Mouse (Mus musculus) thymus, postnatal 4 days (tissue): ENCODE data around the gene Lrrc32.

Experiments
- DNase-seq: peaks from one replicate; pipeline ENCODE4 v3.0.0; 2021

Lrrc32 gene

DNA sequence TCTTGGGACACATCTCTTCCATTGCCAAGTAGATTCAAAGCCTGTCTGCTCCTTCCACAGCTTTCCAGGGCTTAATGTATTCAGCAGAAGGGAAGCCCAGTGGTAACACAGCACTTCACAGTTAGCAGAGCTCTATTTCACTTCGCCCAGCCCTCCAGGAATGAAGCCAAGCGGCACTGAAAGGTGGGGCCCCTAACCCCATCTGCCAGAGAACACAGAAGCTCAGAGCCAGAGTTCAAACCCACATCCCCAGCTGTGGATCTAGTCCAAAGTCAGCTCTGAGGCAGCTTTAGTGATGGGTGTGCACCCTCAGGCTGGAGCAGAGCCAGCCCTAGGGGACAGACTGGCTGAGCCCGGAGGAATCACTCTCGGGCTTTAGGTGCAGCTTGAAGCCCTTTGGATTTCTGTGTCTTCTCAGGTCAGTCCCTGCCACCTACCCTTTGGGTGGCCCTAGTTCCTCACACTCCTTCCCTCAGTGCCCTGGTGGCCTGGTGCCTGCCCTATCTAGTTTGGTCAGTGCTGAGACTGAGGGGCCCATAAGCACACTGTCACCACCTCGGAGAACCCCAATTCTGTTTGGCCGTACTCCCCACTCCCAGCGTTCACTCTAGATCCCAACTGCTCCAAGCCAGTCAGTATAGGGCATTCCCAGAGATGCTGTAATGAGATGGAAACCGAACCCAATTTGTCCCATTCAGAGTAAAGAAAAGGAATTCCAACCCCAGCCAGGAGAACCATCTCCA lies 34.2 kb downstream of the Lrrc32 start:
- peak; percentile 66 for DNase-seq

DNA sequence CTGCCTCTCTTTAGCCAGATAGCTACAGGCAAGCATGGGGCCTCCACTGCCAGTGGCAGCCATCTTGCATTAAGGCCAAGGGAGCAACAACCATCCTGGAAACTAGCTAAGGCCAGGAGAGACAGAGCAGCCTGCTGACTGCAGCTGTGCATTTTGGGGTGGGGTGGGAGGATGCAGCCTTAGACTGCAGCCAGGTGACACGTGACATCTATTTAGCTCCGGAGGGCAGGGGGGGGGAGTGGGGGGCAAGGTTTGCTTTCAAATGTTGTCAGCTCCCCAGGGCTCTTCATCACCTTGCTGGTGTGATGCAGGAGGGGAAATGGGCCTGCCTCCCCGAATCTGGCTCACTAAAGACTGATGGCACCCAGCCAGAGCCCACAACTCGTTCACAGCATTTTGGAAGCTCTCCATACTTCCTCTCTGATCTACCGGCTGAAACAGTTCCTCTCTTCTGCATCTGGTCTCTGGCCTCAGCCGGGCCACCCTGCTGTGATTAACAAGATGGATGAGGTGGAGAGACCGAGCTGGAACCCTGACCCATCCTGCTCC lies 34.8 kb downstream of the Lrrc32 start:
- peak; percentile 63 for DNase-seq

DNA sequence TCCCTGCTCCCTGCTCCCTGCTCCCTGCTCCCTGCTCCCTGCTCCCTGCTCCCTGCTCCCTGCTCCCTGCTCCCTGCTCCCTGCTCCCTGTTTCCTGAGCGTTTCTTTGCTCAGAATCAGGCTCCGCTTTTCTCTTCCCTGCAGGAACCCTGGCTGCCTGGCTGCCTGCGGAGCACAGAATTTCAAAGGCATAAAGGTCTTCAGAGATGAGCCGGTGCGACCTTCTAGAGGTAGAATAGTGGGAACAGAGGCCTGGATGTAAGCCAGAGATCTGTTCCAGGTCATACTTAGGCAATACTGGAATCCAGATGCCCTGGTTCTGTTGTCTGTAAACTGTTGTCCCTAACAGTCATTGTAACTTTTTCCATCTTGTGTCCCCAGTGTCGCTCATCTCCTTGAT lies 35.3 kb downstream of the Lrrc32 start:
- DNase-seq, result no peak

DNA sequence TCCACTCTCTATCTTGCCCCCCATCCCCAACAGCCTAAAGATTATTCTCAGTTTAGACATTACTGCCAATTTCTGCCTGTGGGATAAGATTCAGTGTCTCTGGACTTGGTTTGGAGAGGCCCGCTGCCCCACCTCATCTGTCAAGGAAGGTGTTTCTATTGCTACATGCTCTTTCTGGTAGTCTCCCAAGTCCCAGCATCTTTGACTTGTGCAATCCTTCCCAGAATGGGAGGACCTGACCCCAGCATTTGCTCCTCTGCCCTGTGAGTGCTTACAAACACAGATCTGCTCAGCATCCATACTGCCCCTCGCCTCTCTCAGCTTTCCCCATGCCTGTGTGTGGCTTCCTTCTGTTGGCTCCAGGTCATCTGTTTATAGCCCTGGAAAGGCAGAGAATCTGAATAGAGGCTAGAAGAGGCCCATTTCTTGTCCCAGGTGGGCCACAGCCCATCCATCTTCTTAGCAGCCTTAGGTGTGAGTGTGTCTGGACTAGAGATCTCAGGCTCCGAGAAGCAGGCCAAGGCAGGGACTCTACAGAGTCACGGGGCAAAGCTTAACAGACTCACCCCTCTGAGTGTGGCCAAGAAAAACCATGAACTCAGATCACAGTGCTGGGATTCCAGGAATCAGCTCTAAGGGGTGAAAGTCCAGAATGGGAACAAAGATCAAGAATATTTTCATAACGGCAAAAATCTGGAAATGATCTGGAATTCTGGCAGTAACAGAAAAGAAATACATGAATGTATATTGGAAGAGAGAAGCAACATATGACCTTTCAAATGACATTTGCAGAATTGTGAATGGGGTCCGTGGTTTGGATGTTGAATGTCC lies 36.0 kb downstream of the Lrrc32 start:
- DNase-seq, result no peak

DNA sequence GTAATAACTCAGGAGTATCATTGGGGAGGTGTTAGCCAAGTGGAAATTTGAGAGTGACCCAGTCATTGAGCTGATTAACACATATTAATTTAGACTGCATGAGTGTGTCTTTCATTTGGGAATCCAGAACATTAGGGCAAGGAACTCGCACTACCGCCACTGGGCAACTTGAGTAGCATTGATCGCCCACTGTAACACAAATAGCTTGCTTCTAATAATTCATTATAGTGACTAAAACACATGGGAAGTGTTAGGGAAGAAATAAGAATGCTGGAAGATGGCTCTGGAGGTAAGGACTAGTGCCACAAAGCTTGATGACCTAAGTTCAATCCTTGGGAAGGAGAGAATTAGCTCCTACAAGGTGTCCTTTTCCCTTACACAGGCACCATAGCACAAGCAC lies 38.0 kb downstream of the Lrrc32 start:
- no peak for DNase-seq

DNA sequence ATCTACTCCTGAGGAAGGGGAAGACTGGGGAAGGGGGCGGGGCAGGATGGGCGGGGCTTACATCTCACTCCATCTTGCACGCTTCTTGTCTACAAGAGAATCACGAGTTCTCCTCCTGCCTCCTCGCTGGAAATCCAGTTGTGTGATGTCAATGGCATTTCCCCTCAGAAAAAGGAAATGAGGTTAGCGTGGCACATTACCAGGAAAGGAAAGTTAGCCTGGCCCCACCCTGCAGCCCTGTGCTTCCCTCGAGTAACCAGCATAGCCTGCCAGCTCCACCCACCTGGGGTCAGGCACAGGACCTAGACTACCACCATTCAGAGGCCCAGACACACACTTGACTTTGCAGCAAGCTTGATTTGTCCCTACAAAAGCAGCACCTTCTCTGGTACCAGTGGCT lies 42.5 kb downstream of the Lrrc32 start:
- DNase-seq, result no peak

DNA sequence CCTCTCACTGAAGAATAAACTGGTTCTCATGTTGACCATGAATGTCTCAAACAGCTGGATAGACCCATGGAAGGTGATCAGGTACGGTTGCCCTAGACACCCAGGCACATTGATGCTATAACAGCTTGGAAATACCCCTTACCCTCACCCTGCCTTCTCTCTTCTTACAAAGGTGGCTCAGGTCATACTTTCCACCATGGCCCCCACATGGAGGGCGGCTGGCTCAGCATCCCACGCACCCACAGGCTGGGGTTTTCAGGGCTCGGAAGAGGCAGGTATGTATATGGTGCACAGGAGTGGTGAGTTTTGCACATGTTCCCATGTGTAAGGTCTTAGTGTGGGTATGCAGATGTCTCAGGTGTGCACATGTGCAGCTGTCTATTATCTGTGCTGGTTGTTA lies 43.9 kb downstream of the Lrrc32 start:
- peak; percentile 9 for DNase-seq

DNA sequence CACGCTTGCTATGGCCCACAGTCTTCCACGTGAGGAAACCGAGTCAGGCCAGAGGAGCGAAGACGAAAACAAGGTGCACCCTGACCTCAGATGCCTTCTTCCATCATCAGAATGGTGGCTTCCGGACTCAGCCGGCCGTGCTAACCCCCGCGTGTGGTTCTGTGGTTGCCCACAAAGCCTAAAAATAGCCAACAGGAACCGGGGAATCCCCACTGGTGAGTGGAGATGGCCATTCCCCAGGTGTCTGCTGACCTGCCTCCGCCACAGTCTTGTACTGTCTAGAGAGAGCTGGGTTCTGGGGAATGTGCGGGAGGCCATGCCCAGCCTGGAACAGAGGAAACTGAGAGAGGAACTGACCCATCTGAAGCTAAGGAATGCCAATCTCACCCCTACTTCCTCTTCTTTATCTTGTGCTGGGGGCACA lies 45.4 kb downstream of the Lrrc32 start:
- peak; percentile 57 for DNase-seq

DNA sequence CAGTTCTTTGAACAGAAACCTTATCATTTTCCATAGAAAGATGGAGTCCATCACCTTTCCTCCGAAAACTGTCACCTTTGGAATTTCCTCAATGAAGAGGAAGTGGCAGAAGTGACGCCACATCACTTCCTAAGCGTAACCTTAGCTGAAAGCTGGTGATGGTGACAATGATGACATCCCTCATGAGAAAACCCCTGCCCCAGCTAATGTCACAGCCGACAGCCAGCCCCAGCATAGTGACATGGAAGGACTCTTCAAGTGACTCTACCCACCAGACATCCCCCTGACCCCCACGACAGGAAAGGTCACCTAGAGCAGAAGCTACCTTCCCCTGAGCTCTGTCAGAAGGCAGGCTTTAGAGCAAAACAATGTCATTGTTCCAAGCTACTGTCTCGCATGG lies 46.1 kb downstream of the Lrrc32 start:
- peak; percentile 12 for DNase-seq

DNA sequence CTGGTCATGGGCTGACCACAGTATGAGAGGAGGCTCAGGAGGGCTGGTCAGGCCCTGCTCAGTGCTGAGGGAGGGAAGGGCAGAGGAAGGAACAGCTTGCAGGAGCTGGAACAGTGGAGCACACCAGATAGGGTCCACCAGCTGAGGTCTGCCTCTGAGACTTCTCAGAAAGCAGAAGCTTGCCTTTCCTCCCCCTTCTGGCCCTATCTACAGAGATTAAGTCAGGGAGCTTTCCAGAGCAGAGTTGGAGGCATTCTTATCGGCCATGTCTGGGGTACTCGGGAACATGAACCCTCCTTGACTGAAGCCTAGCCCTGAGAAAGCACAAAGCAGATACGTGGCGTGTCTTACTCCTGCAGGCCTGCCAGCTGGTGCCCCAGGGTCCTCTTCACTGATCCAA lies 46.8 kb downstream of the Lrrc32 start:
- peak; percentile 6 for DNase-seq

DNA sequence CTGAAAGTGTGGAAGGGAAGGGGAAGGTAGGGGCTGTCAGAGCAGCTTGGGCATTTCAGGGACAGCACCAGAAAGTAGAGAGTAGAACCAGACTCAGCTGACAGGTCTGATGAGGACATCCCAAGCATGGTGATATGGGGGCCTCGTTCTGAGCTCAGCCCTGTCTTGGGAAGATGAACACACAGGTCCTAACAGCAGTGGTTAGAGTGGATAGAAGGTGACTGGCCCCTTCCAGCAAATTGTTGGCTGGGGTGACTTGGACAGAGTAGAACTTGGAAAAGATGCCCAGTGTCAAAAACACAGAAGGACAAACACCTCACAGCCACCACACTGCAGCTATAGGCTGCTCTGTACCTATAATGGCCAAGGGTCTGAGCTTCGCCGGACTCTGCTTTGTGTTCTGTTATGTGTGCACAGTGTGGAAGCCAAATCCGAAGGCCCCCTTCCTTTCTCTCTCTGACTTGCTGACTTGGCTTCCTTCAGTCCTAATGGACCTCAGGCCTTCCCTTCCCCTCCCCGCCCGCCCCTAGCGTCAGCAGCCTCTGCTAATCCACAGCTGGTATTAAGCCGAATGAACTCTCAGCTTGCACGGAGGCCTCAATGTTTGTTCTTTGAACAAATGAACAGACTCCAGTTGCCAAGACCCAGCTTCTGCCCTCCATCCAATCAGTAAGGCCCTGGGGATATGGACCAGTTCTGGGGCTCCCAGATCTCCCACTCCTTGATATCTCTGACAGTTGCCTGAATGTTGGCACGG lies 48.3 kb downstream of the Lrrc32 start:
- DNase-seq, result no peak

DNA sequence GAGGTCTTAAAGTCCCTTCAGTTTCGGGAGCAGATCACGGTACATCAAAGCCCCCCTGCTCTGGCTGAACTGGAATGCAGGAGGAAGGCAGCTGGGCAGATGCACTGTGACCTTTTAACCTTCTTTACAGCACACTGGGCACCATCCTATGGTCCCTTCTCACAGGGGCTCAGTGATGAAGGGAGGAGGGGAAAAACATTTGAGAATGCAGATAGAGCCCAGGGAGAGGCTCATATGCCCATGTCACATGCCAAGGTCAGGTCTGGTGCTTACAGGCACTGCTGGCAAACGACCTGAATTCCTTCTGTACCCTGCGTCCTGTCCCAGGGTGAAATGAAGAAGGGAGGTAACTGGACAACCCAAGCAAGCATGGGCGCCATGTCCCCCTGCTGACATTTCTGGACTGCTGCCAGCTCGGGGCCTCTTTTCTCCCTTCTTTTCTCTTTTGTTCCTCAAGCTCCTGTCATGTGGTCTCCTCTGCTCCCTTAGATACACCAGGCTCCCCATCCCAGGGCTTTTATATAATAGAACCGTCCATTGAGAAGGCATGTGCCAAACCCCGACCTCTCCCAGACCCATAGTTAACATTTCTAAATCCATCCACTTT lies 49.0 kb downstream of the Lrrc32 start:
- DNase-seq, result peak; percentile 11

DNA sequence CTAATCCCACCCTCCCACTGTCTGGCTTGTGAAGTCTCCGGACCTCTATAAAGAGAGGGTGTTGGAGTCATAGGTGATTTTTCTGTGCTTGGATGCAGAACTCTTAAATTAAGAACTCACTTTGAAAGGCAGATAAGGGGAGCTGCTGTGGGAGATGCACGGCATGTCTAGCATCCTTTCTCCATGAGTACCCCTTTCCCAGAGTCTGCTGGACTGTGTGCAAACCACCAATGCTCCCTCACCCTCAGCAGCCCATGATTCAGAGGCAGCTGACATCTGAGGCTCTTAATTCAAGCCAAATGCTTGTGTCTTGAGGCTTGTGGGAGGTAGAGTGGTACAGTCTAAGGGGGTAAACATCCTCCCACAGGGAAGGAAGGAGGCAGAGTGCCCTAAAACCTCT lies 51.8 kb downstream of the Lrrc32 start:
- DNase-seq, result no peak

DNA sequence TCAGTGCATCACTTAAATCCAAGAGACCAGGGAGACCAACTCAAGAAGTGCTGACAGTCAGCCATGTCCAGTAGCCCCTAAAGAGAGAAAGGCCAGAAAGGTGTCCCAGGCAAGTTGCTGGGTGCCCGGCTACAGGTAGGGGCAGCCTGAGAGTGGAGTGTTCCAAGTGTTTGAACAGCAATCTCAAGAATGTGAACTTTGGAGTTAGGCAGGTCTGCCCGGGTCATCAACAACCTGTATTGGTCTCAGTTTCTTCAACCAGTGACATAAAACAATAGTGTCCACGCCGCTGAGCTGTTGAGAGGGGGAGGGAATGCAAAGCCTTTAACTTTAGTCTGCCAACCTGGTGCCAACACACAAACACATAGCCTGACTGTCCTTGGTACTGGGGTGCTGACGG lies 52.5 kb downstream of the Lrrc32 start:
- DNase-seq, result no peak

DNA sequence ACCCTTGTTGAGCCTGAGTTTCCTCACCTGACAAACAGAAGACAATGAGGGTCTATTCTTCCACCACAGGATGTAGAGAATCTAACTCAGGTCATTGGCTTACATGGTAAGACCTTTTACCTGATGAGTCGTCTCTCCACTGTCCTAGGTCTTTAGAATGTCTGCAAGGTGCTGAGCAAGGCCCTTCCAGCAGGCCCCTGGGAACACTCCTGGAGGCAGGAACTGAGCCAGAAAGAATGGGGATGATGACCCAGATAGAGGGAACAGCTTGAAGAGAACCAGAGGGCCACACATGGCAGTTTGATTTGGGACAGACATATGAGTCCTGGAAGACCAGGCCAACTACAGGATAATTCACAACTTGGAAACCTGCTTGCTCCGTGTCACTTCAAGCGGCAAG lies 53.2 kb downstream of the Lrrc32 start:
- DNase-seq, result no peak

DNA sequence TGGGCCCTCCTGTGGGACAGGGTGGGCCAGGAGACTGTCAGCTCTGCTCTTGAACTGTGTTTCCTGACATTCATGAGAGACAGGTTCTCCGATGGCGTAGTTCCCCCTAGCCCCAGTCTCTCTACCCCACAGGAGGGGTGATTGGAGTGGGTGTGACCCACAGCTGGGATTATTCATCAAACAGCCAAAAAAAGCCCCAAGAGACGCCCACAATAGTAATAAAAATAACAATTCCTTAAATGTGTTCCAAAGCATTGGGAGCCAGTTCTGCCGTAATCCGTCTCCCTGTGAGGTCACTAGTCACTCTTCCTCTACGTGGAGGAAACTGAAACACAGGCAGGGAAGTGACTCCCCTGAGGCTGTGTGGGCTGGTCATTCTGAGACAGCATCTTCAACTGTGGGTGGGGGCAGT lies 53.7 kb downstream of the Lrrc32 start:
- DNase-seq, result no peak

DNA sequence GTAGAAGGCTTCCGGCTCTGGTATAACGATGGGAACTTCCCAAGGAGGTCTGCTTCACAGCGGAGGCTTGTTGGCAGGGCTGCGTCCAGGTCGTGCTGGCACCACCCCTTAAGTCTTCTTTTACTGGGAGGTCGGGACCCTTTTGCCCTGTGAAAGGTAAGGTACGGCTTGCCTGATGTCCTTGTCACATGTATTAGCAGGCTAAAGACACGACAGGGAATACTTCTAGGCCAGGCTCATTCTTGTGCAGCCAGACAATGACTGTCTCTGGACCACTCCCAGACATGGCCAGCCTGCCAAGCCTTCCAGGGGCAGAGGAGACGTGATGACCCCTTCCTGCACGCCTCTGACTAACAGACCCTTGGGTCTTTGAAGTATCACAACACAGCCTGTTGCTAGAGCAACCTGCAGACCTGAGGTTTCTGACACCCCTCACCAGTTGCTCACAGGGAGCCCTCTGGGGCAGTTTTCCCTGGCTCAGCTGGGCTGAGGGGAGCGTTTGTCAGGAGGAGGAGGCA lies 54.8 kb downstream of the Lrrc32 start:
- no peak for DNase-seq

DNA sequence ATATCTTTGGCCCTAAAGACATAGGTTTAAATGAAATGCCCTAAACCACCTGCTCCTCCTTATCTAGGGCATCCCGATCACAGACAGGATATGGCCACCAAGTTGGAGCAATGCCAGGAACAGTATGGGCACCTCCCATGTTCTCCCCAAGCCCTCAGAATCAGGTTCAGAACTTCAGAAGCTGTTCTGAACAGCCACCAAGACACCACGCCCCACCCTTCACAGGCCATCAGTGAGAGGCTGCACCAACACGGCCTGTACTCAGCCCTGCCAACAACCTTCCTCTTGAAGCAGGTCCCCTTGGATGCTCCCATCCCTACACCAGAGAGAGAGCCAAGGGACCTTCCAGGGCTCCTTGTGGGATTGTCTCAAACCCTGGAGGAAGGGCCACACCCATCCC lies 55.5 kb downstream of the Lrrc32 start:
- no peak for DNase-seq

DNA sequence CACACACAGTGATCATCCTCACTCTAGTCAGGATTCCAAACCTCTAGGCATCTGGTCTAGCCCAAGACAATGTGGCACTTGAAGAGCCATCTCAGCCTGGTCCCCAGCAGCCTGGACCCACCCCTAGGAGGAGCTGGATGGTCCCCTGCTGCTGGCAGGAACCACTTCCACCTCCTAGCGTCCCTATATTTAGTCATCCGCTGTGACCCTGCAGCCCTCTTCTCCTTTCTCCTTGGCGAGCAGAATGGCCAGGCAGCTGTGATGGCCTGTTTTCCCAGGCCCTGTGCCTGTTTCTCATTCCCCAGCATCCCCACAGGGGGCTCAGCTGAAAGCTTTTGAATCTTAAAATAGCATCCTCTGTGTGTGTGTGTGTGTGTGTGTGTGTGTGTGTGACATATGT lies 59.8 kb downstream of the Lrrc32 start:
- no peak for DNase-seq

DNA sequence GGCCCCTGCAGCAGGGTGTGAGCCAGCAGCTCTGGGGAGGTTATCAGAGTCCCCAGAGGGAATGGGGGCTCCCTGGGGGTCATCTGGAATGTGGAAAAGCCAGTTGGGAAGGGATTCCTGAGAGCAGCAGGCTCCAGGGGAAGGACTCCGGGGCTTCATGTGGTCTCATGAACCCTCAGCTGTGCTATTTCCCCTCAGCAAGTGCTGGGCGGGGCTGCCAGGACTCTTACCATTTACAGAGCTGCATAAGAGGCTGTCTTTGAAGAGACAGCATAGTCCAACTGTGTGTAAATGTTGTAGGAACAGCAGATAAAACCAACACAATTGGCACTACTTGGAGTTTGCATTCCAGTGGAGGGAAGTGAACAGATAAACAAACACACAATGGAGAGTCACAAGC lies 61.5 kb downstream of the Lrrc32 start:
- DNase-seq, result peak; percentile 53

DNA sequence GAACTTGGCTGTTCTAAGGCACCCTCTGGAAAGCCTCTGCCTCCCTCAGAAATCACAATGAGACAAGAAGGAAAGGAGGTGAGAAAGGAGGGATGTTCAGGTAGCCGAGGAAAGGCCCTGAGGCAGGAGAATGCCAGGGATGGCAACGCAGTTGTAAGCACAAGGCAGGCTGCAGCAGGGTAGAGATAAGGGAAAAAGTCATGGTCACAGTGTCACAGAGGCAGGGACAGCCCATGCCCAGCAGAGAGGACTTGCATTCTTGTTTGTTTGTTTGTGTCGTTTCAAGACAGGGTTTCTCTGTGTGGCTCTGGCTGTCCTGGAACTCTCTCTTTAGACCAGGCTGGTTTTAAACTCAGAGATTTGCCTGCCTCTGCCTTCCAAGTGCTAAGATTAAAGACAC lies 62.0 kb downstream of the Lrrc32 start:
- DNase-seq, result no peak
